Mouse (Mus musculus) olfactory bulb, adult 2 months (tissue): ENCODE measurements around the gene Rcl1.

Experiments used
- CTCF ChIP-seq: fragments of 200-500 bp; IDR thresholded peaks from 2 replicates; pipeline ENCODE4 v1.5.1; 2012; ENCODE audit warnings: low read depth, mild to moderate bottlenecking, low read length, moderate library complexity; ENCODE audit not compliant: insufficient read depth
- POLR2A ChIP-seq: fragments of 200-500 bp; IDR thresholded peaks from 2 replicates; pipeline ENCODE4 v1.6.1; 2012; ENCODE audit warnings: mild to moderate bottlenecking, low read depth, low read length, moderate library complexity; ENCODE audit not compliant: insufficient read depth

GRCm38 (mm10) chr19:29120311-29120710 is 19.1 kb downstream of the Rcl1 start:
- TF ChIP-seq POLR2A (no peak), CTCF (no peak)
